Mouse (Mus musculus): ENCODE measurements around the gene Slc43a2.

The Slc43a2 gene

DNA sequence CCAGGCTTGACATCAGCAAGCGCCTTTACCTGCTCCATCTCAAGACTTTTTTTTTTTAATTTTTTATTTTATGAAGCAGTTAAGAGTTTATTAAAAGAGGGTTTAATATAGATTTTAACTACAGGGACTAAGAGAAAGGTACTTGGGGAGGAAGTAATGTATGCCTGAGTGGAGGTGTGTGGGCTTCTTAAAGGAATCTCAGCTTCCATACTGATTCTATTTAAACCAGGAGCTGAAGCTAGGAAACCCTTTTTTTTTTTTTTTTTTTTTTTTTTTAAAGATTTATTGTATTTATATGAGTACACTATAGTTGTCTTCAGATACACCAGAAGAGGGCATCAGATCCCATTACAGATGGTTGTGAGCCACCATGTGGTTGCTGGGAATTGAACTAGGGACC lies 83.3 kb downstream of the Slc43a2 start:
- DNase-seq, result no peak

DNA sequence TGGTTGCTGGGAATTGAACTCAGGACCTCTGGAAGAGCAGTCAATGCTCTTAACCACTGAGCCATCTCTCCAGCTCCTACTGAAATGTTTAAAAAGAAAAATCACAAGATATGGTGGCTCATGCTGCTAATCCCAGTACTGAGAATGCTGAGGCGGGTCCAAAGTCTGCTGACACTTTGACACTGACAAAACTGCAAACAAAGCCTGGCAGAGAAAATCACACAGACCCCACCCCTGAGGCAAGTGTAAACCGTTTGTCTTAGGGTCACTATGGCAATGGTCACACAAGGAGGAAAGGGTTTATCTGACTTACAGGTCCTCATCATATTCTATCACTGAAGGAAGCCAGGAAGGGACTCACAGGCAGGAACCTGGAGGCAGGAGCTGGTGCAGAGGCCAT lies 84.1 kb downstream of the Slc43a2 start:
- DNase-seq, result no peak

DNA sequence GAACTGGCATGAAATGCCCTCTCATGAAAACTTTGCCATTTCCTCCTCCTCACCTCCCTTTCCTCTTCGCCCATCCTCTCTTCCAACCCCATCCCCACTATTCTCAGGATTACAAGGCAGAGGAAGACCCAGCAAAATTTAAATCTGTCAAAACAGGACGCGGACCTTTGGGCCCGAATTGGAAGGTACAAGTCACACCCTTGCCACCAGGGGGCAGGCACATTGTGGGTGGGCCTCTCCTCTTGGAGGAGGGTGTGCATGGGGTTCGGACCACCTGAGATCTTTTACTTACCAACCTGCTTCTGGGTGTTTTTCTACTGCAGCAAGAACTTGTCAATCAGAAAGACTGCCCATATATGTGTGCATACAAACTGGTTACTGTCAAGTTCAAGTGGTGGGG lies 87.6 kb downstream of the Slc43a2 start:
- no peak for DNase-seq

DNA sequence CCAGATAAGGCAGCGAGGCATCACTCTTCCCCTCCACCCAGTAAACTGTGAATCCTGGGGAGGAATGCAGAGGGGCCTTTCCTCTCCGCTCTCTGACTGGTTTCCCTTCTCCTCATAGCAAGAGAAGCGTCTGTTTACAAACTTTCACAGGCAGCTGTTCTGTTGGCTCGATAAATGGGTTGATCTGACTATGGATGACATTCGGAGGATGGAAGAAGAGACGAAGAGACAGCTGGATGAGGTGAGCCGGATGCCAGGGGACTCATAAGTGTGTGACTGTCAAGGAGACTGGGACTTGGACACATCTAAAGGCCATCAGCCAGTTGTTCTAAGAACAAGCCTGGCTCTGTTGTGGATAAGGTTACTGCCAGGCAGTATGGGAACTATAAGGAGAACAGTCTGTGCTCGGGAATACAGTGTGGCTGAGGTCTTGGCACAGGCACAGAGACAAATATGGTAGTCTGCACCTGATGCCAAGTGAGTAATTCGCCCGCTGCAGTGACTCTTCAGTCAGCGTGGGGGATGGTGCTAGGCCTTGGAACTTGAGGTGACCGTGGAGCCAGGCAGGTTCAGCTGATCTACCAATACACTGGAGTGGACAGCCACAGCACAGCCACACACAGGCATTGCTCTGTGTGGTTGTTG lies 88.8 kb downstream of the Slc43a2 start:
- DNase-seq, result no peak

DNA sequence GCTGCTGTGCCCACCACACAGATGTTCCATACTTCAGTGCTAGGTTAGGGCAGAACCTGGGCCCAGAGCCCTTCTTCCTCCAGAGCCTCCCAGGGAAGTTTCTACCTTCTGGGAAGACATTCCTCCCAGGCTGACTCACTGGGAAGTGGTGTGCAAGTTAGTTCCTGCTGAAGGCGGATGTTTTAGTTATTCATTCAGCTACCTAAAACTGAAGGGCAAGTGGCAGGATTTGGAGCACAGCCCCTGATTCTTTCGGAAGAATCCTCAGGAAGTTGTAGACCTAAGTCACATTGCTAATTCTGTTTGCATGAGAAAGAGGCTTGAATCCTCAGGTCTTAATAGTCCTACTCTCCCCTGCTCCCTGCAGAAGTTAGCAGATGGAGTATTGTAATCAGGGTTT lies 89.9 kb downstream of the Slc43a2 start:
- DNase-seq, result no peak

DNA sequence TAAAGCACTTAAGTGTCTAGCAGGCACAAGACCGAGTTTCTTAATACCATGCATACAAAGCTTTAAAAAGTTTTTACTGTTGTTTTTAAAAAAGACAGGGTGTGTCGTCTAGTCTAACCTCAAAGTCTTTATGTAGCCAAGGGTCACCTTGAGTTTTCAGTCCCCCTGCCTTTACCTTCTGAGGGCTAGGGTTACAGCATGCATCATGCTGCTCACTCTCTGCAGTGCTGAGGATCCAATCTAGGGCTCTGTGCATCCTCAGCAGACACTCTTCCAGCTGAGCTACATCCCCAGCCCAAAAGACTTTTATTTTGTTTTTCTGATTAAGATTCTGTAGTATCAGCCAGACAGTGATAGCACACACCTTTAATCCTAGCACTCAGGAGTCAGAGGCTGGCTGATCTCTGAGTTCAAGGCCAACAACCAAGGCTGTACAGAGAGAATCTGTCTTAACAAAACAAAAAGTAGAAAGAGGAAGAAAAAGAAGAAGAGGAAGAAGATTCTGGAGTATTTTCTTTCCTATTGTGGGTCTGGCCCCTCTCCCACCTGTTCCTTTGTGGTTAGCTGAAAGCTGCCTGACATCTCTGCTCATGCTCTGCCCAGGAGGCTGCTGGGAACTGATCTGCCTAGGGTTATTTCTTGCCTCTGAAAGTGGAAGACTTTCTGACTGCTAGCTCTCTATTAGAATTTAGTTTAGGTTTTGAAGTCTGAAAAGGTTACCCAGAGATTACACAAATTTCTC lies 91.3 kb downstream of the Slc43a2 start:
- DNase-seq, result peak in 1 of 2 experiments; percentile 64

DNA sequence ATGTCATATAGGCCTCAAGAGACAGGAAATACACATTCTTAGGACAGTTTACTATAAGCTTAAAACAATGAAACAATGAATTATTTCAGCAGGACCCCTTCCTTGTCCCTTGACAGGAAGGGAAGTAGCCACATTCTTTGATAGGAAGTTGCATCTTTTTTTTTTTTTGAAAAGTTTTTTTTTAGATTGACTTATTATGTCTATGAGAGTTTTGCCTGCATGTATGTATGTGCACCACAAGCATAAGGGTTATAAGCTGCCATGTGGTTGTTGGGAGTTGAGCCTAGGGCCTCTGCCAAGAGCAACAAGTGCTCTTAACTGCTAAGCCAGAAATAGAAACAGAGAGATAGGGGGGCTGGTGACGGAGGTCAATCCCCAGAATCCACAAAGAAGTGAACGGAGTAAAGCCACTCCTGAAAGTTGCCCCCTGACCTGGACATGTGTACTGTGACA lies 92.6 kb downstream of the Slc43a2 start:
- DNase-seq, result no peak

DNA sequence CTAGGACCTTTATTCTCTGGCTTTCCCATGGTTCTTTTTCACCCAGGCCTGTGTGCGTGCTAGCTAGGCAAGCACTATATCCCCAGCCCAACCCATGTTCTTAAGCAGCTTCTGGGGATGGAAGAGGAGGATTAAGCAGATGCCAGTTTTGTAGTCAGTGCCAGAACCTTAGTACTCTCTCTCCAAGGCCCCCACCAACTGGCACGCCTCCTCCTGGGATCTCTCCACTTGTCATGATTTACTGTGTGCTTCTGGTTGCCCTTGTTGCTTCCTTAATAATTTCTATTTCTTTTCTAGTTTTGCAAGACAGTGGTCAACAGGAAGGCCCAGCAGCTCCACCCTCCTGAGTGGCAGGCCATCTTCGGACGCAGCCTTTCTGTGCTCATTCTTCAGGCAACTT lies 94.3 kb downstream of the Slc43a2 start:
- DNase-seq, result no peak

Measured in thymus, adult 18-20 months (tissue).